Mouse (Mus musculus): Measurements from ENCODE around the gene Gm8374. TPM values are rescaled to one million over a fixed set of nuclear protein-coding genes. Genes with fewer than 3 reads are reported as not detected.

Gm8374 gene
- total RNA-seq (2023) = not detected

GRCm38 (mm10) chr14:7365034-7365433 lies at the start of gene Gm8374:
TSS of gene Gm8374 (minus strand) at chr14:7365134.

GRCm38 (mm10) chr14:7332295-7332694 lies 32.6 kb downstream of the Gm8374 start, which contains the start of gene Gm5797:
TSS of gene Gm5797 (minus strand) at chr14:7332395.

GRCm38 (mm10) chr14:7314661-7315060 lies 50.3 kb downstream of the Gm8374 start, which contains the start of gene Gm3739:
TSS of gene Gm3739 (minus strand) at chr14:7315049.

Other genes with a start within 250 kb of the Gm8374 start
- gene Gm6676, start 239.7 kb downstream of the Gm8374 start, total RNA-seq (2023) = not detected
- gene Gm3512, start 190.6 kb downstream of the Gm8374 start, total RNA-seq (2023) = not detected
- gene Gm16434, start 170.6 kb downstream of the Gm8374 start, total RNA-seq (2023) = not detected
- gene Gm3727, start 100.4 kb downstream of the Gm8374 start, total RNA-seq (2023) = not detected
- 1.2 TPM for gene Gm3739, start 50.1 kb downstream of the Gm8374 start, total RNA-seq (2023)
- gene Gm5797, start 32.7 kb downstream of the Gm8374 start, total RNA-seq (2023) = not detected
- gene Gm3755, start 85.8 kb upstream of the Gm8374 start, total RNA-seq (2023) = not detected
- gene Gm3752, start 118.6 kb upstream of the Gm8374 start, total RNA-seq (2023) = not detected
- gene Gm3558, start 203.4 kb upstream of the Gm8374 start, total RNA-seq (2023) = not detected
- not detected for gene Gm10338, start 230.5 kb upstream of the Gm8374 start, total RNA-seq (2023)